Mouse (Mus musculus) intestine, embryonic 14.5 days (tissue): ENCODE data around the gene Lrrc1. TPM values are rescaled to one million over a fixed set of nuclear protein-coding genes. Genes with fewer than 3 reads are reported as not detected.

Source experiments
- ATAC-seq: fragments of 200-750 bp; cut with Nextera tagmentation; replicated peaks from 2 replicates; pipeline ENCODE4 v1.8.0; 2017; ENCODE audit warnings: low read depth, moderate number of reproducible peaks, moderate TSS enrichment, moderate library complexity; ENCODE audit not compliant: low FRiP score, low TSS enrichment
- DNase-seq: peaks from one replicate; pipeline ENCODE4 v3.0.0-alpha.2; 2018; ENCODE audit warnings: low spot score
- H3K27ac ChIP-seq: fragments of 300-500 bp; sonication (generic); 2 replicates; pipeline ENCODE4 v1.5.1; 2014; ENCODE audit warnings: low read depth, mild to moderate bottlenecking, control low read depth
- H3K27me3 ChIP-seq: fragments of 300-500 bp; sonication (generic); replicated peaks from 2 replicates; pipeline ENCODE4 v1.6.1; 2014; ENCODE audit warnings: low read length, control low read depth; ENCODE audit not compliant: control insufficient read depth, insufficient read depth
- H3K36me3 ChIP-seq: fragments of 300-500 bp; sonication (generic); 2 replicates; pipeline ENCODE4 v1.6.1; 2014; ENCODE audit warnings: low read length, control low read depth; ENCODE audit not compliant: control insufficient read depth, insufficient read depth
- H3K4me1 ChIP-seq: fragments of 300-500 bp; sonication (generic); replicated peaks from 2 replicates; pipeline ENCODE4 v1.6.1; 2014; ENCODE audit warnings: low read length, control low read depth, mixed read lengths; ENCODE audit not compliant: control insufficient read depth, insufficient read depth
- H3K4me2 ChIP-seq: fragments of 300-500 bp; sonication (generic); 2 replicates; pipeline ENCODE4 v1.6.1; 2014; ENCODE audit warnings: low read length
- H3K4me3 ChIP-seq: fragments of 300-500 bp; sonication (generic); 2 replicates; pipeline ENCODE4 v1.5.1; 2014; ENCODE audit warnings: low read depth, low read length, control low read depth, mixed read lengths
- H3K9ac ChIP-seq: fragments of 300-500 bp; sonication (generic); 2 replicates; pipeline ENCODE4 v1.6.1; 2014; ENCODE audit warnings: mild to moderate bottlenecking, low read length
- H3K9me3 ChIP-seq: fragments of 300-500 bp; sonication (generic); 2 replicates; pipeline ENCODE4 v1.6.1; 2016; ENCODE audit warnings: low read length, control low read depth; ENCODE audit not compliant: control insufficient read depth
- WGBS: fragments of 180-500 bp; shearing (Covaris S2); extraction: QIAGEN DNeasy Blood & Tissue Kit; methylation state at CpG from one replicate; pipeline ENCODE4 v1.1.7; 2014; 5-methylcytosine and 5-hydroxymethylcytosine counted together
- polyA plus RNA-seq: library from polyadenylated mRNA; unstranded; fragments of >200 nt; fragmentation: Nextera tagmentation; extraction: Ambion mirVana; gene quantifications from 2 replicates; pipeline ENCODE4 v1.2.1, GENCODE M21; 2014

Lrrc1 gene
- polyA plus RNA-seq, 1 experiment from 2014 or later = 14.2 TPM

- 49% methylated on average over 10 of the region's 10 CpGs for WGBS
- no peak overlapping the region for H3K4me3 ChIP-seq
- no peak for DNase-seq
Measured at GRCm38 (mm10) chr9:77478166-77478920, 66.3 kb downstream of the Lrrc1 start.

GRCm38 (mm10) chr9:77474535-77474934 is 70.1 kb downstream of the Lrrc1 start:
- H3K27ac ChIP-seq = no peak overlapping the region
- H3K9me3 ChIP-seq = no peaks in the 10 kb centered on the region
- no peak for DNase-seq
- no peak overlapping the region for H3K9ac ChIP-seq
- H3K4me3 ChIP-seq = no peak overlapping the region
- H3K36me3 ChIP-seq = no peaks in the 10 kb centered on the region
- H3K4me2 ChIP-seq = no peak overlapping the region
- 89% methylated on average over 4 of the region's 4 CpGs for WGBS
- H3K4me1 ChIP-seq = no peaks in the 10 kb centered on the region; the same call in 1 of the 2 replicates
- H3K27me3 ChIP-seq = no peaks in the 10 kb centered on the region
- ATAC-seq = no peak

More at GRCm38 (mm10) chr9:77478166-77478920, 66.3 kb downstream of the Lrrc1 start:
- no peak overlapping the region for H3K4me2 ChIP-seq
- H3K9me3 ChIP-seq = no peaks in the 10 kb centered on the region
- H3K27me3 ChIP-seq = no peaks in the 10 kb centered on the region
- H3K9ac ChIP-seq = no peak overlapping the region
- peaks cover 19% of the 10 kb centered on the region for H3K4me1 ChIP-seq
- no peaks in the 10 kb centered on the region for H3K36me3 ChIP-seq
- no peak overlapping the region for H3K27ac ChIP-seq
- no peak for ATAC-seq

- no peak for ATAC-seq
- H3K4me3 ChIP-seq = no peak overlapping the region
- H3K27me3 ChIP-seq = no peaks in the 10 kb centered on the region
- H3K4me2 ChIP-seq = no peak overlapping the region
- no peak for DNase-seq
- WGBS = 27% methylated on average over 8 of the region's 8 CpGs
- H3K36me3 ChIP-seq = 0 out of 2 replicates have a peak, but pooled peaks cover 5% of the 10 kb centered on the region
- H3K9me3 ChIP-seq = no peaks in the 10 kb centered on the region
- no peak overlapping the region for H3K27ac ChIP-seq
- H3K9ac ChIP-seq = no peak overlapping the region
- H3K4me1 ChIP-seq = no peaks in the 10 kb centered on the region; the same call in 1 of the 2 replicates
Measured at GRCm38 (mm10) chr9:77472557-77472956, 72.1 kb downstream of the Lrrc1 start.

GRCm38 (mm10) chr9:77471646-77472220 is 72.9 kb downstream of the Lrrc1 start:
- Histone ChIP-seq H3K4me2 (no peak overlapping the region), H3K27ac (no peak overlapping the region), H3K9me3 (no peaks in the 10 kb centered on the region), H3K9ac (no peak overlapping the region), H3K27me3 (no peaks in the 10 kb centered on the region), H3K36me3 (0 out of 2 replicates have a peak, but pooled peaks cover 5% of the 10 kb centered on the region), H3K4me3 (no peak overlapping the region), H3K4me1 (no peaks in the 10 kb centered on the region; the same call in 1 of the 2 replicates)
- no peak for ATAC-seq
- no peak for DNase-seq
- 72% methylated on average over 12 of the region's 12 CpGs for WGBS

GRCm38 (mm10) chr9:77469791-77470607 is 74.7 kb downstream of the Lrrc1 start:
- WGBS = 67% methylated on average over 20 of the region's 20 CpGs
- H3K4me2 ChIP-seq = no peak overlapping the region

GRCm38 (mm10) chr9:77466926-77467325 is 77.7 kb downstream of the Lrrc1 start:
- WGBS = 75% methylated on average over 5 of the region's 5 CpGs
- Histone ChIP-seq H3K4me2 (no peak overlapping the region), H3K9ac (no peak overlapping the region), H3K36me3 (0 out of 2 replicates have a peak, but pooled peaks cover 5% of the 10 kb centered on the region), H3K9me3 (no peaks in the 10 kb centered on the region), H3K4me3 (no peak overlapping the region), H3K4me1 (peaks cover 4% of the 10 kb centered on the region; the same call in 1 of the 2 replicates), H3K27ac (no peak overlapping the region), H3K27me3 (no peaks in the 10 kb centered on the region)
- no peak for DNase-seq
- no peak for ATAC-seq

More at GRCm38 (mm10) chr9:77469791-77470607, 74.7 kb downstream of the Lrrc1 start:
- H3K9ac ChIP-seq = no peak overlapping the region
- H3K36me3 ChIP-seq = 0 out of 2 replicates have a peak, but pooled peaks cover 5% of the 10 kb centered on the region
- no peaks in the 10 kb centered on the region for H3K9me3 ChIP-seq
- no peak overlapping the region for H3K4me3 ChIP-seq
- no peak overlapping the region for H3K27ac ChIP-seq
- H3K4me1 ChIP-seq = no peaks in the 10 kb centered on the region; the same call in 1 of the 2 replicates
- no peak for ATAC-seq
- H3K27me3 ChIP-seq = no peaks in the 10 kb centered on the region
- DNase-seq = no peak

GRCm38 (mm10) chr9:77465401-77465800 is 79.3 kb downstream of the Lrrc1 start:
- Histone ChIP-seq H3K9ac (no peak overlapping the region), H3K4me1 (peaks cover 4% of the 10 kb centered on the region; the same call in 1 of the 2 replicates), H3K4me2 (no peak overlapping the region), H3K27ac (no peak overlapping the region), H3K36me3 (0 out of 2 replicates have a peak, but pooled peaks cover 5% of the 10 kb centered on the region), H3K4me3 (no peak overlapping the region), H3K9me3 (no peaks in the 10 kb centered on the region), H3K27me3 (no peaks in the 10 kb centered on the region)
- DNase-seq = no peak
- WGBS = 63% methylated on average over 11 of the region's 11 CpGs
- ATAC-seq = no peak

GRCm38 (mm10) chr9:77463861-77464260 is 80.8 kb downstream of the Lrrc1 start:
- 79% methylated on average over 7 of the region's 7 CpGs for whole genome bisulfite sequencing
- no peak overlapping the region for H3K4me3 ChIP-seq
- H3K36me3 ChIP-seq = 0 out of 2 replicates have a peak, but pooled peaks cover 5% of the 10 kb centered on the region
- H3K4me2 ChIP-seq = no peak overlapping the region
- H3K9ac ChIP-seq = no peak overlapping the region
- ATAC-seq (no peak), DNase-seq (no peak)
- no peaks in the 10 kb centered on the region for H3K27me3 ChIP-seq
- H3K4me1 ChIP-seq = peaks cover 8% of the 10 kb centered on the region; the same call in 1 of the 2 replicates
- no peaks in the 10 kb centered on the region for H3K9me3 ChIP-seq
- H3K27ac ChIP-seq = no peak overlapping the region
